Mouse (Mus musculus): ENCODE data around the gene Cadps2. TPM values are rescaled to one million over a fixed set of nuclear protein-coding genes. Genes with fewer than 3 reads are reported as not detected.

Gene Cadps2
- total and polyA plus RNA-seq, 3 experiments: not detected

DNA sequence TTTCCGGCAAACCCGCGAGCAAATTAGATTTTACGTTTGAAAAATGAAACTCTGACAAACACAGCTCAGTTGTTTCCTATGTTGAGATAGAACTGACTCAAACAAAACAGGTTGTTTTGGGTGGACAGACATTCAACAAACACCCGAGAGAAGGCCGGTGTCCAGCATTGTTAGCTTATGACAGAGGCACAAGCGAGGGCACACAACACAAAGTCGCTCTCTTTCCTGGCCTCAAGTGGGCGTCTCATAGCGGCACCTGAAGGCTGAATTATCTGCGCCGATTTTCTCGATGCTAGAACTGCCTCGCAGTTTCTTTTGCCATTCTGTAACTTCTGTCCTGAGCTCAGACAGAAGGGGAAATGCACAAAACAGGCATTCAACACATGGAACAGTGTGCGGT lies 780 bp upstream of the Cadps2 start:
- H3K36me3 ChIP-seq (replicated peaks in 1 of 2; ENCODE audit: control insufficient read depth in 1 of 2, insufficient read depth in 1 of 2, low read length in 1 of 2): no peaks in the 10 kb centered on the region
- no peaks in the 10 kb centered on the region for H3K4me1 ChIP-seq (ENCODE audit: control insufficient read depth in 1 of 2, insufficient read depth in 2 of 2)
- H3K79me2 ChIP-seq (replicated peaks; ENCODE audit: control insufficient read depth, extremely low read depth, insufficient read depth, poor library complexity, severe bottlenecking): no peaks in the 10 kb centered on the region
- in situ Hi-C loops (cut with MboI; ENCODE audit: low pct_ligation_motif_present, low pct_unique_long_range_greater_than_20kb, low sequenced_read_pairs) (no loop called here), dilution Hi-C loops (cut with MboI; ENCODE audit: extremely low pct_ligation_motif_present, extremely low pct_unique_long_range_greater_than_20kb, low sequenced_read_pairs) (no loop called here)
- no peak overlapping the region for H3K4me3 ChIP-seq (replicated peaks in 1 of 3; ENCODE audit: low read depth in 2 of 3, low read length in 2 of 3, poor library complexity in 1 of 3)
- DNase-seq (ENCODE audit: extremely low read depth): no peak
- H3K4me2 ChIP-seq (ENCODE audit: insufficient read depth, low read depth, poor library complexity, severe bottlenecking): no peak overlapping the region
- no peak overlapping the region for H3K27ac ChIP-seq (ENCODE audit: insufficient read depth, low read depth)
- H3K9ac ChIP-seq (ENCODE audit: insufficient read depth, low read depth): no peak overlapping the region
- no peak for TF ChIP-seq ZKSCAN1 (IDR thresholded peaks at IDR 0.05; ENCODE audit: borderline replicate concordance, low read depth, low read length)
- TF ChIP-seq TBP (conservative IDR thresholded peaks at IDR 0.05; ENCODE audit: low read depth, low read length): no peak
- TF ChIP-seq TCF12 (IDR thresholded peaks at IDR 0.05; ENCODE audit: low read depth, low read length): no peak
- no peak for TF ChIP-seq EP300 (IDR thresholded peaks at IDR 0.05; ENCODE audit: low read length)
- TF ChIP-seq ZC3H11A (IDR thresholded peaks at IDR 0.05; ENCODE audit: low read depth, low read length): no peak
- peaks cover 7% of the 10 kb centered on the region for H3K9me3 ChIP-seq (replicated peaks; ENCODE audit: low read length)
- H3K27me3 ChIP-seq (replicated peaks): no peaks in the 10 kb centered on the region

DNA sequence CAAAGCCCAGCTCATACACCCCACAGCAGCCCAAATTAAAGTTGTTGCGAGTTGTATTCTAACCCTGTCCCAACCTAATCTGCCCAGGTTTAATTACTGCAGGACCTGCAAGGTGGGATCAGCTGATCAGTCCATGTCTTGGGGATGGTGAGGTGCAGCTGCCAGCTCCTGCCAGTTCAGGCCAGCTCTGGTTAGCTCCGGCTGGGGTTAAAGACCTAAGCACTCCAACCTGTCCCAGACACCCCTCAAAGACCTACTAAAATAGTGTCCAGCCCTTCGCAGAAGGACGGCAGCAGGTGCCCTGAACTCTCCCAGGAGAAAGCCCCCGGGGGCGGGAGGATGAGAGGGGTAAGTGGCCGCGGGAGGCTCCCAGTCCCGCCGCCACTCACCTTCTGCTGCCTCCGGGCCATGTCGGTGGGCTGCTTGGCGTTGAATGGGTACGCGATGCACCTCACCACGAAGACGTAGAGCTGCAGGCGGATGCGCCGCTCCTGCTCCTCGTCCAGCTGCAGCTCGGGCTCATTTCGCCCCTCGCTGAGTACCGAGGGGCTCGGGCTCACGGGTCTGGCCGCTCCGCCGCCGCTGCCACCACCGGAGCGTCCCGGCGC lies 716 bp downstream of the Cadps2 start:
- Histone ChIP-seq H3K4me3 (replicated peaks in 1 of 3; ENCODE audit: low read depth in 2 of 3, low read length in 2 of 3, poor library complexity in 1 of 3) (no peak overlapping the region), H3K9ac (ENCODE audit: insufficient read depth, low read depth) (no peak overlapping the region)

DNA sequence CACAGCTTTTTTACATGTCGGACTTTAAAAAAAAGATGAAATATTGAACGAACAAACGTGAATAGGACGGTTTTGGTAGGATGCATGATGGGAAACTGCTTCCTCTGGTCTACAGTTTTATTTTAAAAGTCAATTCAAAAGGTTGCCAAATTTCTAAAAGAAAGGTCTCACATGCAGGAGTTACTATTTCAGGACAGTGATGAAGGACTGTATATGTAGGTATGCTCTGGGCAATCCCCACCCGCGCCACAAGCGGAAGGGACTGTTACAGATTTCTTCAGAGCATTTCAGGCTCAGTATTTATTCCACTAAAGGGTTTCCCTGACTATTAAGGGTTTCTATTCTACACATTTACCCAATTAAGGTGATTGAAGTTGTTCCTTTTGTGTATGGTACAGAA lies 1.6 kb downstream of the Cadps2 start:
- no peak for DNase-seq (ENCODE audit: extremely low read depth)
- H3K9ac ChIP-seq (ENCODE audit: insufficient read depth, low read depth): no peak overlapping the region
- H3K36me3 ChIP-seq (replicated peaks in 1 of 2; ENCODE audit: control insufficient read depth in 1 of 2, insufficient read depth in 1 of 2, low read length in 1 of 2): no peaks in the 10 kb centered on the region
- no peaks in the 10 kb centered on the region for H3K27me3 ChIP-seq (replicated peaks)
- H3K9me3 ChIP-seq (replicated peaks; ENCODE audit: low read length): peaks cover 7% of the 10 kb centered on the region
- H3K4me3 ChIP-seq (replicated peaks in 1 of 3; ENCODE audit: low read depth in 2 of 3, low read length in 2 of 3, poor library complexity in 1 of 3): no peak overlapping the region
- in situ Hi-C loops (cut with MboI; ENCODE audit: low pct_ligation_motif_present, low pct_unique_long_range_greater_than_20kb, low sequenced_read_pairs) (no loop called here), dilution Hi-C loops (cut with MboI; ENCODE audit: extremely low pct_ligation_motif_present, extremely low pct_unique_long_range_greater_than_20kb, low sequenced_read_pairs) (no loop called here)
- H3K79me2 ChIP-seq (replicated peaks; ENCODE audit: control insufficient read depth, extremely low read depth, insufficient read depth, poor library complexity, severe bottlenecking): no peaks in the 10 kb centered on the region
- H3K4me2 ChIP-seq (ENCODE audit: insufficient read depth, low read depth, poor library complexity, severe bottlenecking): no peak overlapping the region
- H3K27ac ChIP-seq (ENCODE audit: insufficient read depth, low read depth): no peak overlapping the region
- H3K4me1 ChIP-seq (ENCODE audit: control insufficient read depth in 1 of 2, insufficient read depth in 2 of 2): no peaks in the 10 kb centered on the region
- no peak for TF ChIP-seq RAD21 (IDR thresholded peaks at IDR 0.05; ENCODE audit: low read depth, low read length)
- no peak for TF ChIP-seq SIN3A (IDR thresholded peaks at IDR 0.05; ENCODE audit: low read length)
- TF ChIP-seq PAX5 (IDR thresholded peaks at IDR 0.05; ENCODE audit: low read length): no peak
- no peak for TF ChIP-seq MYC (IDR thresholded peaks at IDR 0.05; ENCODE audit: low read depth, low read length)
- TF ChIP-seq TCF12 (IDR thresholded peaks at IDR 0.05; ENCODE audit: low read depth, low read length): no peak
- TF ChIP-seq CHD2 (IDR thresholded peaks at IDR 0.05; ENCODE audit: low read length): no peak

More for the DNA sequence above, 716 bp downstream of the Cadps2 start:
- Histone ChIP-seq H3K4me1 (ENCODE audit: control insufficient read depth in 1 of 2, insufficient read depth in 2 of 2) (no peaks in the 10 kb centered on the region), H3K27ac (ENCODE audit: insufficient read depth, low read depth) (no peak overlapping the region), H3K9me3 (replicated peaks; ENCODE audit: low read length) (peaks cover 7% of the 10 kb centered on the region), H3K79me2 (replicated peaks; ENCODE audit: control insufficient read depth, extremely low read depth, insufficient read depth, poor library complexity, severe bottlenecking) (no peaks in the 10 kb centered on the region), H3K4me2 (ENCODE audit: insufficient read depth, low read depth, poor library complexity, severe bottlenecking) (no peak overlapping the region), H3K36me3 (replicated peaks in 1 of 2; ENCODE audit: control insufficient read depth in 1 of 2, insufficient read depth in 1 of 2, low read length in 1 of 2) (no peaks in the 10 kb centered on the region), H3K27me3 (replicated peaks) (no peaks in the 10 kb centered on the region)
- dilution Hi-C loops (cut with MboI; ENCODE audit: extremely low pct_ligation_motif_present, extremely low pct_unique_long_range_greater_than_20kb, low sequenced_read_pairs): no loop called here
- DNase-seq (ENCODE audit: extremely low read depth): no peak
- TF ChIP-seq KAT2A (IDR thresholded peaks at IDR 0.05; ENCODE audit: insufficient replicate concordance, low read length): no peak
- no peak for TF ChIP-seq ELF1 (IDR thresholded peaks at IDR 0.05; ENCODE audit: low read depth, low read length)
- TF ChIP-seq UBTF (IDR thresholded peaks at IDR 0.05; ENCODE audit: low read depth, low read length): no peak
- no peak for TF ChIP-seq MXI1 (IDR thresholded peaks at IDR 0.05; ENCODE audit: low read depth, low read length)
- no peak for TF ChIP-seq RCOR1 (conservative IDR thresholded peaks at IDR 0.05; ENCODE audit: low read depth, low read length)
- TF ChIP-seq BHLHE40 (IDR thresholded peaks at IDR 0.05; ENCODE audit: low read depth, low read length): no peak
- no peak for TF ChIP-seq JUND (conservative IDR thresholded peaks at IDR 0.05; ENCODE audit: low read depth, low read length)
- no peak for TF ChIP-seq PAX5 (IDR thresholded peaks at IDR 0.05; ENCODE audit: low read length)
- TF ChIP-seq ZMIZ1 (IDR thresholded peaks at IDR 0.05; ENCODE audit: low read depth, low read length): no peak
- TF ChIP-seq MAFK (IDR thresholded peaks at IDR 0.05; ENCODE audit: insufficient replicate concordance, low read length): no peak
- no peak for TF ChIP-seq GABPA (IDR thresholded peaks at IDR 0.05; ENCODE audit: insufficient replicate concordance, low read depth, low read length)
- TF ChIP-seq POLR2A (IDR thresholded peaks at IDR 0.05; ENCODE audit: low read depth, low read length): no peak
- no peak for TF ChIP-seq HCFC1 (IDR thresholded peaks at IDR 0.05; ENCODE audit: low read depth, low read length)
- TF ChIP-seq MAX (IDR thresholded peaks at IDR 0.05; ENCODE audit: low read length): no peak
- no peak for TF ChIP-seq ZC3H11A (IDR thresholded peaks at IDR 0.05; ENCODE audit: low read depth, low read length)
- TF ChIP-seq MAZ (IDR thresholded peaks at IDR 0.05; ENCODE audit: low read depth, low read length): no peak
- TF ChIP-seq SMC3 (IDR thresholded peaks at IDR 0.05; ENCODE audit: low read depth, low read length): no peak
- TF ChIP-seq ETS1 (conservative IDR thresholded peaks at IDR 0.05; ENCODE audit: low read depth, low read length): no peak
- no peak for TF ChIP-seq TBP (conservative IDR thresholded peaks at IDR 0.05; ENCODE audit: low read depth, low read length)
- in situ Hi-C loops (cut with MboI; ENCODE audit: low pct_ligation_motif_present, low pct_unique_long_range_greater_than_20kb, low sequenced_read_pairs): no loop called here

All from CH12.LX (cell line).